Mouse (Mus musculus): Measurements from ENCODE around the gene Agbl2. TPM values are rescaled to one million over a fixed set of nuclear protein-coding genes. Genes with fewer than 3 reads are reported as not detected.

Agbl2 gene
- 0.17 and 0.19 TPM in 2 replicates for polyA plus RNA-seq (2015; fragmentation: Nextera tagmentation; extraction: Ambion mirVana)

DNA sequence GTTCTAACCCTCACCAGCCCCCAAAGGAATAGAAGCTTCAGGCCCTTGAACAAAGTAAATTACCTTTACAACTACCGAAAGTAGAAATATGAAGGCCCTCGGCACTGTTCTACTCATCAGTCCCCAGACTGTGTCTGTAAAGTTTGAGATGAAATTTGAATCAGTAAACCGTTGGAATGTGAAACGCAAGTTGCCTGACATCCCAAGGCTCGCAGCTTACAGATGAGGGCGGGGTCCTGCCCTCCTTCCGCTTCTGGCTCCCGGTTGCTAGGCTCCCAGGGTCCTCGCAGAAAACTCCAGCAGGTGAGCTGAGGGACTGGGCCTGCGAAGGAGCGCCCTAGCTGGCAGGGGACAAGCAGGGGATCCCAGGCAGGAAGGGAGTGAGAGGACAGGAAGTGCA, at the start of gene Agbl2:
TSS of gene Agbl2 (plus strand) at position 270 of the 400 bp plus-strand sequence.
- Histone ChIP-seq H3K27me3 (peaks cover 11% of the 10 kb centered on the region), H3K4me3 (peak within 1 kb of the TSS; percentile 32), H3K9me3 (no peaks in the 10 kb centered on the region), H3K27ac (replicated peaks) (no peak within 1 kb of the TSS), H3K4me2 (peak within 1 kb of the TSS; percentile 59), H3K4me1 (replicated peaks) (peaks cover 11% of the 10 kb centered on the region), H3K36me3 (peaks cover 39% of the 10 kb centered on the region), H3K9ac (peak within 1 kb of the TSS; percentile 51)
- ATAC-seq (ENCODE audit: low read depth): peak; percentile 32; the same call in 1 of the 2 replicates
- 5% methylated on average over 11 of the region's 11 CpGs for WGBS

GRCm38 (mm10) chr2:90735326-90735725, 47.2 kb upstream of the Agbl2 start:
- 92% methylated on average over 11 of the region's 11 CpGs for WGBS
- H3K4me3 ChIP-seq: no peak overlapping the region
- ATAC-seq (ENCODE audit: low read depth): no peak
- H3K27ac ChIP-seq (replicated peaks): no peak overlapping the region
- no peak overlapping the region for H3K4me2 ChIP-seq
- no peaks in the 10 kb centered on the region for H3K9me3 ChIP-seq
- no peaks in the 10 kb centered on the region for H3K27me3 ChIP-seq
- H3K4me1 ChIP-seq (replicated peaks): no peaks in the 10 kb centered on the region
- no peak overlapping the region for H3K9ac ChIP-seq
- H3K36me3 ChIP-seq: peaks cover 74% of the 10 kb centered on the region

DNA sequence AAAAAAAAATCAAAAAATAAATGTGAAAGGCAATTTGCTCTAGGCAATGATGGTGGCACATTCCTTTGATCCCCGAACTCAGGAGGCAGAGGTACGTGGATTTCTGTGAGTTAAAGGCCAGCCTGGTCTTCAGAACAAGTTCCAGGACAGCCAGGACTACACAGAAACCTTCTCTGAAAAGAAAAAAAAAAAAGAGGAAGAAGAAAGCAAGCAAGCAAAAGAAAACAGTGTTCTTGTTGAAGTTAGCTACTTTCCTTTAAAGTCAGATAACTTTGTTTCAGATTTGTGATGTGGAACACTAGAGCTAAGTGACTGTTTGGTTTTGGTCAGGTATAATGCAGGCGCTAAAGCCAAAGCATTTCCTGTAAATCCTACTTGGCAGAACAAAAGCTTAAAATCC, 43.7 kb upstream of the Agbl2 start:
- H3K9me3 ChIP-seq: no peaks in the 10 kb centered on the region
- 93% methylated on average over 3 of the region's 3 CpGs for WGBS
- no peaks in the 10 kb centered on the region for H3K4me1 ChIP-seq (replicated peaks)
- H3K27me3 ChIP-seq: no peaks in the 10 kb centered on the region
- no peak for ATAC-seq (ENCODE audit: low read depth)
- H3K4me3 ChIP-seq: no peak overlapping the region
- no peak overlapping the region for H3K27ac ChIP-seq (replicated peaks)
- peaks cover 41% of the 10 kb centered on the region for H3K36me3 ChIP-seq
- no peak overlapping the region for H3K4me2 ChIP-seq
- no peak overlapping the region for H3K9ac ChIP-seq

DNA sequence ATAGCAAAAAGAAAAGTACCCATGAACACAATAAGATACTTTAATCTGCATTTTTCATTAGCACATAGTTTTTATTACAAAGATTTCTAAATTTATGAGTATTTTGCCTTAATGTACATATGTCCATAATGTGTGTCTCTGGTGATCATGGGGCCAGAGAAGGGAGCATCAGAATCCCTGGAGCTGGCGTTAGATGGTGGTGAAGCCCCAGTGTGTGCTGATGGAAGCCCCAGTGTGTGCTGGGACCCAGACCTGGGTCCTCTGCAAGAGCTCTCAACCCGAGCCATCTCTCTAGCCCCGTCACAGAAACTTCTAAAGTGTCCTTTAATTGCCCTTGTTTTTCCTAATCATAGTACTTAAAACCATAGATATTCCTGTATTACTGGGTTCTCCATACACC, 43.2 kb upstream of the Agbl2 start:
- 95% methylated on average over 3 of the region's 3 CpGs for WGBS
- no peak for ATAC-seq (ENCODE audit: low read depth)
- no peak overlapping the region for H3K27ac ChIP-seq (replicated peaks)
- H3K9ac ChIP-seq: no peak overlapping the region
- H3K9me3 ChIP-seq: no peaks in the 10 kb centered on the region
- H3K4me2 ChIP-seq: no peak overlapping the region
- H3K36me3 ChIP-seq: peaks cover 36% of the 10 kb centered on the region
- no peak overlapping the region for H3K4me3 ChIP-seq
- H3K27me3 ChIP-seq: no peaks in the 10 kb centered on the region
- H3K4me1 ChIP-seq (replicated peaks): peaks cover 3% of the 10 kb centered on the region; the same call in 1 of the 2 replicates

DNA sequence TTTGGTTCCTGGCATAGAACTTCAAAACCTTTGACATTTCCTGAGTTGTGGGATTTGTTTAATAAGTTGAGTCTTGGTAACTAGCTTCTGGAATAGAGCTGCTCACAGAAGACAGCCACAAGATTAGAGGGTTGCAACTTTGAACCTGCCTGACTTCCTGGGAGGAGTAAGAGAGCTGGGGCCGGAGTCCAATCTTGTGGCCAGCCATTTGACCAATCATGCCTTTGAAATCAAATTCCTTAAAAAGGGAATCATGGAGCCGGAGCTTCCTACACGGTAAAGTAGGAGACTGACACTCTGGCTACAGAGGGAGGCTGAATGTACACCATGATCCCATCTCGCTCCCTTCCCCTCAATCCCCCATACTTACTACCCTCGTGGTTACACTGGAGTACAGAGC, 42.6 kb upstream of the Agbl2 start:
- 88% methylated on average over 5 of the region's 5 CpGs for WGBS
- Histone ChIP-seq H3K36me3 (peaks cover 30% of the 10 kb centered on the region), H3K27ac (replicated peaks) (no peak overlapping the region)

DNA sequence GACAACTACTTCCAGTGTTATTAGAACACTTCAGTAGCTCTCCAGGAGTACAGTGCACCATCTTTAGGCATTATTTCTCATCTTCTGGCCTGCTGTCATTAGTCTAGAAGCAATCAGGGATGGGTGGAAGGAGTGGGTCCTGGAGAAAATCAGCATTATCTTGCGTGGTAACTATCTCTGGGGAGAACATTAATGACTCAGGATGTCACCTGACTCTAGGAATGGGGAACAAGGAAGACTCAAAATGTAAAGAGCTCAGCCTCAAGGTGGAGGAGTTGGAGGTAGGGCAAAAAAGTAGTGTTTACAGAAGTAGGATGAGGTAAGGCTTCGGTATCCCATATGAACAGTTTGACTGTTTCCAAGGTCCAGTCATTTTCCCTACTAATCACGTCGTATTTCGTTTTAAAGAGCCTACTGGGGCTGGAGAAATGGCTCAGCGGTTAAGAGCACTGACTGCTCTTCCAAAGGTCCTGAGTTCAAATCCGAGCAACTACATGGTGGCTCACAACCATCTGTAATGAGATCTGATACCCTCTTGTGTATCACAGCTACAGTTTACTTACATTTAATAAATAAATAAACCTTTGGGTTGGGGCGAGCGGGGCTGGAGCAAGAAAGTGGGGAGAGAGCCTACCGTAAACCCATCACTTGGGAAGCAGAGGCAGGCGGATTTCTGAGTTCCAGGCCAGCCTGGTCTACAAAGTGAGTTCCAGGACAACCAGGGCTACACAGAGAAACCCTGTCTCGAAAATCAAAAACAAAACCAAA, 38.1 kb upstream of the Agbl2 start:
- H3K9me3 ChIP-seq: no peaks in the 10 kb centered on the region
- 57% methylated on average over 12 of the region's 12 CpGs for WGBS
- H3K9ac ChIP-seq: peak overlapping the region; percentile 59
- peak overlapping the region; percentile 95 for H3K27ac ChIP-seq (replicated peaks)
- peaks cover 36% of the 10 kb centered on the region for H3K4me1 ChIP-seq (replicated peaks)
- peak; percentile 13 for ATAC-seq (ENCODE audit: low read depth)
- peaks cover 14% of the 10 kb centered on the region for H3K36me3 ChIP-seq
- H3K4me3 ChIP-seq: peak overlapping the region; percentile 98
- peak overlapping the region; percentile 57 for H3K4me2 ChIP-seq
- H3K27me3 ChIP-seq: no peaks in the 10 kb centered on the region

More for the DNA sequence above, 42.6 kb upstream of the Agbl2 start:
- H3K9ac ChIP-seq: no peak overlapping the region
- no peak for ATAC-seq (ENCODE audit: low read depth)
- H3K4me3 ChIP-seq: no peak overlapping the region
- no peaks in the 10 kb centered on the region for H3K27me3 ChIP-seq
- H3K4me2 ChIP-seq: no peak overlapping the region
- peaks cover 7% of the 10 kb centered on the region; the same call in 1 of the 2 replicates for H3K4me1 ChIP-seq (replicated peaks)
- no peaks in the 10 kb centered on the region for H3K9me3 ChIP-seq

DNA sequence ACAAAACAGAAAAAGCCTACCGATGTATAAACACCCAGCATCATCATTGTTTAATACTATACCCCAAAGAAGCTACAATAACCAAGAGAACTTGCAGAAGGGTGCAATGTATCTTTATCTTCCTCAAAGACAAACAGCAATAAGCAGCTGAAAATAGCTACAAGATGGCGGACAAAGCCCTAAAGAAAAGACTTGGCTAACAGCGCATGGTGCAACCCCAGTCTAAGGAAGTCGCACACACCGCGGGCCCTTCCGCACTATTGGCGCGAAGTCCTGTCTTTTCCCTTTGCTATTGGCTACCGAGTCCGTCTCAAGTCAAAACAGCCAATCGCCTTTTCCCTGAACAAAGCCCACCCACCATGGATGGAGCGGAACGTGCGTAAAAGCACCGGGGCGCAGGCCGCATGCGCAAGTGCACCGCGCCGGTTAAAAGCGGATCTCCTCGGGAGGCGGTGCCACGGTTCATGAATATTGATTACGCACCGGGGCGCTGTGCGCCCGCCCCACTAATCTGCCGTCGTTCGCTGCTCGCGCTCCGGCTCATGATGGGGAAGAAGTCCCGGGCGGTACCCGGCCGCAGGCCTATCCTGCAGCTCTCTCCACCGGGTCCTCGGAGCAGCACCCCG, 37.4 kb upstream of the Agbl2 start, which contains the start of gene Fnbp4:
TSS of gene Fnbp4 (plus strand) at position 318 of the 626 bp plus-strand sequence.
- no peaks in the 10 kb centered on the region for H3K27me3 ChIP-seq
- ATAC-seq (ENCODE audit: low read depth): peak; percentile 99
- H3K4me3 ChIP-seq: peak within 1 kb of the TSS; percentile 98
- peak within 1 kb of the TSS; percentile 92 for H3K4me2 ChIP-seq
- H3K9me3 ChIP-seq: no peaks in the 10 kb centered on the region
- H3K9ac ChIP-seq: peak within 1 kb of the TSS; percentile 99
- H3K4me1 ChIP-seq (replicated peaks): peaks cover 41% of the 10 kb centered on the region
- peaks cover 18% of the 10 kb centered on the region for H3K36me3 ChIP-seq
- H3K27ac ChIP-seq (replicated peaks): peak within 1 kb of the TSS; percentile 99
- WGBS: under 1% methylated on average over 44 of the region's 44 CpGs

GRCm38 (mm10) chr2:90745740-90746537, 36.6 kb upstream of the Agbl2 start:
- peak overlapping the region; percentile 92 for H3K4me2 ChIP-seq
- no peaks in the 10 kb centered on the region for H3K9me3 ChIP-seq
- WGBS: under 1% methylated on average over 54 of the region's 54 CpGs
- H3K4me3 ChIP-seq: peak overlapping the region; percentile 98
- H3K36me3 ChIP-seq: peaks cover 25% of the 10 kb centered on the region
- peaks cover 41% of the 10 kb centered on the region for H3K4me1 ChIP-seq (replicated peaks)
- peak overlapping the region; percentile 99 for H3K9ac ChIP-seq
- peak; percentile 49 for ATAC-seq (ENCODE audit: low read depth)
- no peaks in the 10 kb centered on the region for H3K27me3 ChIP-seq
- H3K27ac ChIP-seq (replicated peaks): peak overlapping the region; percentile 99

DNA sequence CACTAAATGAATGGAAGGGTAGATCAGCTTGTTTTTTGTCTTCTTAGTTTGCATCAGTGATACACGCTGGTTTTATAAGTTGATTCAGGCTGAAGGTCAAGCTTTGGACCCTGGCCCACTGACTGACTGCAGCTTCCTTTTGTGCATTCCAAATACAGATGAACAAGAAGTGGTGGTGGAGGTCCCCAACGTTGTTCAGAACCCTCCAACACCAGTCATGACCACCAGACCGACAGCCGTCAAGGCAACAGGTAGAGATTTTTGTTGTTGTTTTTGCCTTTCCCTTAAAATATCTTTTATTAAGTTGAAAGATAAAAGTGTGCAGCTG, 36.0 kb upstream of the Agbl2 start:
- peaks cover 31% of the 10 kb centered on the region for H3K36me3 ChIP-seq
- no peaks in the 10 kb centered on the region for H3K27me3 ChIP-seq
- H3K4me3 ChIP-seq: peak overlapping the region; percentile 98
- H3K9me3 ChIP-seq: no peaks in the 10 kb centered on the region
- H3K27ac ChIP-seq (replicated peaks): peak overlapping the region; percentile 99
- ATAC-seq (ENCODE audit: low read depth): no peak
- peak overlapping the region; percentile 99 for H3K9ac ChIP-seq
- 18% methylated on average over 4 of the region's 4 CpGs for WGBS
- peaks cover 41% of the 10 kb centered on the region for H3K4me1 ChIP-seq (replicated peaks)
- peak overlapping the region; percentile 92 for H3K4me2 ChIP-seq

DNA sequence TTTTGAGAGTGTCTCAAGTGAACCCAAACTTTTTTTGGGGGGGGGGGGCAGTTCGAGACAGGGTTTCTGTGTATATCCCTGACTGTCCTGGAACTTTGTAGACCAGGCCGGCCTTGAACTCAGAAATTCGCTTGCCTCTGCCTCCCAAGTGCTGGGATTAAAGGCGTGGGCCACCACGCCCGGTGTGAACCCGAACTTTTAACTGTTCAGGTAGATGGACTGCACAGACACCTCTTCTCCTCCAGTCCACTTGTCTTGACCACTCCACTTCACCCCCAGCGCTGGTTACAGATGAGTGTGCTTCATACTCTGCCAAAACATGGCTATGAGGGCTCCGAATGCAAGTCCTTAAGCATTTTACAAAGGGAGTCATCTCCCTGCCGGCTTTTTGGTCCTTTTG, 35.4 kb upstream of the Agbl2 start:
- Histone ChIP-seq H3K9me3 (no peaks in the 10 kb centered on the region), H3K4me3 (peak overlapping the region; percentile 98), H3K36me3 (peaks cover 34% of the 10 kb centered on the region), H3K27ac (replicated peaks) (no peak overlapping the region), H3K27me3 (no peaks in the 10 kb centered on the region), H3K9ac (peak overlapping the region; percentile 99; the same call in 1 of the 2 replicates), H3K4me1 (replicated peaks) (peaks cover 41% of the 10 kb centered on the region), H3K4me2 (peak overlapping the region; percentile 92)
- WGBS: 96% methylated on average over 10 of the region's 10 CpGs
- ATAC-seq (ENCODE audit: low read depth): no peak

GRCm38 (mm10) chr2:90749676-90750459, 32.7 kb upstream of the Agbl2 start:
- Histone ChIP-seq H3K9me3 (no peaks in the 10 kb centered on the region), H3K4me2 (no peak overlapping the region), H3K4me3 (no peak overlapping the region), H3K4me1 (replicated peaks) (peaks cover 34% of the 10 kb centered on the region), H3K27me3 (no peaks in the 10 kb centered on the region), H3K9ac (no peak overlapping the region), H3K36me3 (peaks cover 61% of the 10 kb centered on the region), H3K27ac (replicated peaks) (no peak overlapping the region)
- no peak for ATAC-seq (ENCODE audit: low read depth)
- WGBS: 81% methylated on average over 6 of the region's 6 CpGs

All from neural tube, embryonic 13.5 days (tissue).